Mouse (Mus musculus) hindbrain, embryonic 11.5 days (tissue): Measurements from ENCODE around the gene Abhd14a. TPM values are rescaled to one million over a fixed set of nuclear protein-coding genes. Genes with fewer than 3 reads are reported as not detected.

ENCODE experiments used
- ATAC-seq: fragments of 200-750 bp; cut with Nextera tagmentation; 2 replicates; pipeline ENCODE4 v1.8.0; 2017; ENCODE audit warnings: mild to moderate bottlenecking, moderate TSS enrichment, moderate library complexity; ENCODE audit not compliant: low FRiP score
- DNase-seq: peaks from one replicate; pipeline ENCODE4 v3.0.0-alpha.2; 2015; ENCODE audit warnings: low spot score
- H3K27ac ChIP-seq: fragments of 300-500 bp; sonication (generic); 2 replicates; pipeline ENCODE4 v1.5.1; 2014; ENCODE audit warnings: mild to moderate bottlenecking, low read depth, low read length
- H3K27me3 ChIP-seq: fragments of 300-500 bp; sonication (generic); 2 replicates; pipeline ENCODE4 v1.6.1; 2014; ENCODE audit warnings: mild to moderate bottlenecking, low read length, moderate library complexity, mixed read lengths; ENCODE audit not compliant: control insufficient read depth, insufficient read depth
- H3K36me3 ChIP-seq: fragments of 300-500 bp; sonication (generic); 2 replicates; pipeline ENCODE4 v1.6.1; 2014; ENCODE audit warnings: mild to moderate bottlenecking, low read length, moderate library complexity, mixed read lengths; ENCODE audit not compliant: control insufficient read depth, insufficient read depth
- H3K4me1 ChIP-seq: fragments of 300-500 bp; sonication (generic); replicated peaks from 2 replicates; pipeline ENCODE4 v1.6.1; 2014; ENCODE audit warnings: low read length, mixed read lengths; ENCODE audit not compliant: control insufficient read depth, insufficient read depth
- H3K4me2 ChIP-seq: fragments of 300-500 bp; sonication (generic); replicated peaks from 2 replicates; pipeline ENCODE4 v1.6.1; 2014; ENCODE audit warnings: mild to moderate bottlenecking, low read depth, low read length
- H3K4me3 ChIP-seq: fragments of 300-500 bp; sonication (generic); 2 replicates; pipeline ENCODE4 v1.5.1; 2014; ENCODE audit warnings: low read depth, low read length
- H3K9ac ChIP-seq: fragments of 300-500 bp; sonication (generic); 2 replicates; pipeline ENCODE4 v1.6.1; 2014; ENCODE audit warnings: low read depth, low read length
- H3K9me3 ChIP-seq: fragments of 300-500 bp; sonication (generic); 2 replicates; pipeline ENCODE4 v1.6.1; 2016; ENCODE audit warnings: low read length; ENCODE audit not compliant: control insufficient read depth
- WGBS: fragments of 180-500 bp; shearing (Covaris S2); extraction: QIAGEN DNeasy Blood & Tissue Kit; methylation state at CpG from one replicate; pipeline ENCODE4 v1.1.7; 2014; 5-methylcytosine and 5-hydroxymethylcytosine counted together
- polyA plus RNA-seq: library from polyadenylated mRNA; unstranded; fragments of >200 nt; fragmentation: Nextera tagmentation; extraction: Ambion mirVana; gene quantifications from 2 replicates; pipeline ENCODE4 v1.2.1, GENCODE M21; 2014

Gene Abhd14a
- polyA plus RNA-seq, 1 experiment from 2014 or later: 31.2 TPM

DNA sequence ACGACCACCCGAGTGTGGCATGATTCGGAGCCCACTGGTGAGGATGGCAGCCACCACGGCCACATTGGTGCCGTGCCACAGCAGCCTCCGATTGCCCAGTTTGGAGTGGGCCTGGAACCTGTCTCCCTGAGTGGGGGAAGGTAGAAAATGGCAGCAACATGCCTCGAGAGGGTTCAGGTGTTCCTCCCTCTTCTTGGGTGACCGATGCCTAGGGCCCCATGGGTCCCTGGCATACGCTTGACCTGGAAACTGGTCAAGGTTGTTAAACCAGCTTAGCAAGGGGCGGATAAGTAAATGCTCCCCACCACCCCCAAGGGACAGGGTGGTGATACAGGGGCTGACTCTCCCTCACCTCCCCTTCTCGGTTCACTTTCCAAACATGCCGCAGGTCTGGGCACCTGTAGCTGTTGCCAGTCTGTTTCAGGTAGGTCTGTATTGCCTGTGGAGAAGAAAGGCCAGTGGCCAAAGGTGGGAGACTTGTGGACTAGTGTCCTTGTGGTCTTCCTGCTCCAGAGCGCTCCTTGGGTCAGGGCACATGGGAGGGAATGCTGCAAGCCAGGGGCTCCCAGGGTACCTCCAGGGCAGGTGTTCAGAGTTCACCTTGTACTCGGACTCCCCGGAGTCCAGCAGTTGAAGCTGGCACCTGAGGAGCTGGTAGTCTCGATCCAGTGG, 25.7 kb upstream of the Abhd14a start:
- Histone ChIP-seq H3K4me2 (no peak overlapping the region), H3K4me1 (peaks cover 9% of the 10 kb centered on the region; the same call in 1 of the 2 replicates), H3K9me3 (no peaks in the 10 kb centered on the region), H3K36me3 (no peaks in the 10 kb centered on the region), H3K9ac (no peak overlapping the region), H3K27me3 (no peaks in the 10 kb centered on the region), H3K4me3 (no peak overlapping the region), H3K27ac (no peak overlapping the region)
- no peak for ATAC-seq
- 86% methylated on average over 16 of the region's 16 CpGs for WGBS
- DNase-seq: no peak

DNA sequence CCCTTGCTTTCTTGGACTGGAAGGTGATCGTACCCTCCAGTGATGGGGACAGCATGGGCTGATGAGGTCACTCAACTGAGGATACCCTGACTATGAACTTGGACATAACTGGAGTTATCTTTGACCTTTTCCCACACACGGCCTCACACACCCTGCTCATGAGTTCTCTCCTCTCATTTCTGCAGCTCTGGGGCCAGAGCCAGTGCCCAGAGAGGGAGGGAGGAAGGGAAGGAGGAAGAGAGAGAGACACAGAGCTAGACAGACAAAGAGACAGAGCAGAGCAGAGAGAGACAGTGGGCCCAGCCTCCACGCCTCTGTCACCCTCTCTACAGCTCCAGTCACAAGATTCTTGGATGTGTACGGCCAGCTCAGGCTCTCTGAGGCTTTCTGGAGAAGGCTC, 24.8 kb upstream of the Abhd14a start:
- no peak for DNase-seq
- whole genome bisulfite sequencing: 72% methylated on average over 4 of the region's 4 CpGs
- Histone ChIP-seq H3K27me3 (no peaks in the 10 kb centered on the region), H3K4me1 (0 out of 2 replicates have a peak, but pooled peaks cover 4% of the 10 kb centered on the region), H3K27ac (no peak overlapping the region), H3K9ac (no peak overlapping the region), H3K9me3 (no peaks in the 10 kb centered on the region), H3K36me3 (no peaks in the 10 kb centered on the region), H3K4me3 (no peak overlapping the region), H3K4me2 (no peak overlapping the region)
- no peak for ATAC-seq

DNA sequence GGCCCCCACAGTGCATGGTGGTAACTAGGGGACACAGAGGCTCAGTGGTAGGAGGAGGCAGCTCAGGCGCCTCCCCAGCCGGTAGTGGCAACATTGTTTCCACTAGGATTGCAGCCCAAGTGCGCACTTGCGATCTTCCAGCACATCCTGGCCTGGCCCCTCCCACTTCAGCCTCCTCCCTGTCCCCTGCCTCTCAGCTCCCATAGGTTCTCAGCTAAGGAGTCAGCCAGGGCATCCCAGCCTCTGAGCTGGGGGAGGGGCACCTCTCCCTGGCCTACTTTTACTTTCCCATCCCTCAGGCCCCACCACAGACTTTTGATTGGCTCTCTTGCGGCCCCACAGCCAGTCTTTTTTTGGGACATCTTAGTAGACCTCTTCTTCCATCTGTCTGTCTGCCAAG, 24.4 kb upstream of the Abhd14a start:
- Histone ChIP-seq H3K9me3 (no peaks in the 10 kb centered on the region), H3K4me3 (no peak overlapping the region), H3K4me2 (no peak overlapping the region), H3K9ac (no peak overlapping the region), H3K36me3 (no peaks in the 10 kb centered on the region), H3K27me3 (no peaks in the 10 kb centered on the region), H3K27ac (no peak overlapping the region), H3K4me1 (0 out of 2 replicates have a peak, but pooled peaks cover 4% of the 10 kb centered on the region)
- ATAC-seq (0 out of 2 replicates have a peak, but pooled peaks have one; percentile 13), DNase-seq (no peak)
- 11% methylated on average over 5 of the region's 5 CpGs for WGBS

DNA sequence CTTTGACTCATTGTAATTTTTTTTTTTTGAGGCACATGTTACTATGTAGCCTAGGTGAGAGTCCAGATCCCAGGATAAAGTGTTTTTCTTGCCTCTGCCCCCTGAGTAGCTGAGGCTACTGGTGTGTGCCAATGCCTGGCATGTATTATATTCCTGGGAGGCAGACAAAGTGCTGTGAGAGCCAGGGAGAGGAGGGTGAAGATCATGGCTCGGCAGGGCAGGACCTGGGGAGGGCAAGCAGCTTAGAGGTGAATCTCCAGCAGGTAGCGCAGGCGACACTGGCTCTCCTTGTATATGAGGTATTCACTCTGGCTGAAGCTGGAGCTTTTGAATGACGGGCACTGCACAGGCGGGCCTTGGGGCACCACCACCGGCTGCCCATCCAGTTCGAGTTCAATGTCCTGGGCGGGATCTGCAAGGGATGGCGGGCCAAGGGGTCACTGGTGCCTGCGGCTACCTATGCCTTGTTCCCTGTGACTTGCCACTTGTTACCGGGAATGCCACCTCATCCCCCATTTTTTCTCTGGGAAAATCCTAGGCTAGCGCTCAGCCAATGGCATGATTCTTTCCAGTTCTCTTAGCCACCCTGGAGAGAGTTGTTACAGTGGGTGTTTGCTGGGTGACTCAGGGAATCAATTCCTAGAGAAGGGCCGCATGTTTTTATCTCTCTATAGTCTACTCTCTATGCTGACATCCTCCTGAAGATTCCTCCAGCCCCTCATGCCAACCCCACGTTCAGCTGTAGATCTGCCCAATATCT, 23.7 kb upstream of the Abhd14a start:
- Histone ChIP-seq H3K4me1 (0 out of 2 replicates have a peak, but pooled peaks cover 4% of the 10 kb centered on the region), H3K9me3 (no peaks in the 10 kb centered on the region), H3K27ac (no peak overlapping the region), H3K9ac (no peak overlapping the region), H3K4me3 (no peak overlapping the region), H3K27me3 (no peaks in the 10 kb centered on the region), H3K36me3 (no peaks in the 10 kb centered on the region), H3K4me2 (no peak overlapping the region)
- DNase-seq (no peak), ATAC-seq (no peak)
- WGBS: 64% methylated on average over 14 of the region's 14 CpGs

DNA sequence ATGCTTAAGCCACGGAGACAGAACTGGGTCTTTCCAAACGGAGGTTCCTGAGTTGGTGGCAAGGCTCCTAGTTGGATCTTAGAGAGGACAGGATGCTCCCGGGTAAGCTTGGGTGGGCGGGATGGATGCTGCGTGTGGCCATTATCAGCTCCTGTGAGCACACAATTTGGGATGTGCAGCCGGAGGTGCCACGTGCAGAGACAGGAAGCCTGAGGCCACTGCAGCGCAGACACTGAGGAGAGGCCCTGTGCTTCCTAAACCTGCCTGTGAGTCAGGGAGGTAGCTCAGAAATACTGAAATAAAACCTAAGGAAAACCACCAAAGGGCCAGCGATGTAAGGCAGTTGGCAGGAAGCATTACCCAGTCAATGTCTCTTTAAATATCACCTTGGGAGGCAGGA, 22.3 kb upstream of the Abhd14a start:
- Histone ChIP-seq H3K9ac (no peak overlapping the region), H3K27ac (no peak overlapping the region), H3K27me3 (no peaks in the 10 kb centered on the region), H3K4me1 (0 out of 2 replicates have a peak, but pooled peaks cover 10% of the 10 kb centered on the region), H3K4me3 (no peak overlapping the region), H3K36me3 (no peaks in the 10 kb centered on the region), H3K4me2 (no peak overlapping the region), H3K9me3 (no peaks in the 10 kb centered on the region)
- 74% methylated on average over 9 of the region's 9 CpGs for WGBS
- ATAC-seq: no peak
- no peak for DNase-seq

DNA sequence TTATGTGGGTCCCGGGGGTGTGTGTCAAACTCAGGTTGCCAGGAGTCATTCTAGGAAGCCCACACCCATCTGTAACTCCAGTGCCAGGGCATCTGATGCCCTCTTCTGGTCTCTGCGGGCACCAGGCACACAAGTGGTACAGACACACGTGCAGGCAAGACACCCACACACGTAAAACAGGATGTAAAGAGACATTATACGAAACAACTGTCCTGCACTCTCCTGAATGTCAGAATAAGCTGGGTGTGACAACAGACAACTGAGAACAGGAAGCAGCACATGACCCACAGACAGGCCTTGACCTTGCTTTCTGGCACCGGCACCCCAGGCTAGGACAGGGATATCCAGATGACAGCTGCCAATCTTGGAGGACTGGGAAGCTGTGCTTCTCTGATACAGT, 21.8 kb upstream of the Abhd14a start:
- 73% methylated on average over 6 of the region's 6 CpGs for WGBS
- H3K4me1 ChIP-seq: peaks cover 14% of the 10 kb centered on the region; the same call in 1 of the 2 replicates
- ATAC-seq: no peak

DNA sequence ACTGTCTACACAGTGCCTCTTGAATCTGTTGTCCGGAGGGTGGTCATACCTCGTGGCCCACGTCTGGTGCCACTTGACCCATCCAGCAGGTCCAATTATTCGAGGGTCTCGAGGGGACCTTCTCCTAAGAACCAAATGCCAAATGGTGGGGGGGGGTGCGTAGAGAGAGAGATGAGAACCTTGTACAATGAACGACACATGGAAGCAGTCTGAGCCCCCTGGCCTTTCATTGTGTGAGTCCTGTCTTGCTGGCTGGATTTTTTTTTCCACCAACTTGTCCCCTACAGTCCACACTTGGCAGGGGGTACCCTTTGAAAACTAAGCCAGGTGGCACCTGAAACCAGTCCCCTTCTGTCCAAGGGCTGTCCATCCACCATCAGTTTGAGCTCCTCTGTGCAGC, 20.3 kb upstream of the Abhd14a start:
- no peaks in the 10 kb centered on the region for H3K9me3 ChIP-seq
- no peak overlapping the region for H3K4me2 ChIP-seq
- no peaks in the 10 kb centered on the region for H3K27me3 ChIP-seq
- WGBS: 84% methylated on average over 7 of the region's 7 CpGs
- no peak overlapping the region for H3K4me3 ChIP-seq
- H3K9ac ChIP-seq: no peak overlapping the region
- ATAC-seq (no peak), DNase-seq (no peak)
- peaks cover 7% of the 10 kb centered on the region; the same call in 1 of the 2 replicates for H3K36me3 ChIP-seq
- H3K27ac ChIP-seq: no peak overlapping the region
- peaks cover 17% of the 10 kb centered on the region; the same call in 1 of the 2 replicates for H3K4me1 ChIP-seq

More for the DNA sequence above, 21.8 kb upstream of the Abhd14a start:
- no peak overlapping the region for H3K9ac ChIP-seq
- DNase-seq: no peak
- no peaks in the 10 kb centered on the region for H3K9me3 ChIP-seq
- no peak overlapping the region for H3K27ac ChIP-seq
- H3K4me2 ChIP-seq: no peak overlapping the region
- H3K27me3 ChIP-seq: no peaks in the 10 kb centered on the region
- H3K36me3 ChIP-seq: no peaks in the 10 kb centered on the region
- H3K4me3 ChIP-seq: no peak overlapping the region

DNA sequence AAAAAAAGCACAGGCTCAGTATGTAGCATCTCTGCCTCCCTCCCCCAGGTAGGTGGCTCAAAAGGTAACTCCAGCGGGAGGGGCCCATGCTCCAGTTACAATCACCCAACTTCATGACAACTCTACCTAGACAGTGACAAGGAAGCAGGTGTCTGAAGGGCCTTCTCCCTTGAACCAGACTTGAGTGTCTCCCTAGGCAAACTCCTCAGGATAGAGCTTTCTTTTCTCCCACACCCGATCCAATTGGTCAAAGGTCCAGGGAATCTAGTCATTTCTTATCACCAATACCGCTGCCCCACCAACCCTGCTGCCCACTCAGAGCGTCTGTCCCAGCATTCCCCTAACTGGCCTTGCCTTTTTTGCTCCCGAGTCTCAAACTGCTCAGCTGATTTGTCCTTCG, 19.2 kb upstream of the Abhd14a start:
- Histone ChIP-seq H3K9me3 (no peaks in the 10 kb centered on the region), H3K4me2 (no peak overlapping the region), H3K27me3 (no peaks in the 10 kb centered on the region), H3K4me1 (peaks cover 16% of the 10 kb centered on the region; the same call in 1 of the 2 replicates), H3K4me3 (no peak overlapping the region), H3K36me3 (peaks cover 12% of the 10 kb centered on the region; the same call in 1 of the 2 replicates), H3K27ac (no peak overlapping the region), H3K9ac (no peak overlapping the region)
- 95% methylated on average over 6 of the region's 6 CpGs for WGBS
- no peak for DNase-seq
- ATAC-seq: no peak
